Mouse (Mus musculus): ENCODE results near the gene Galr2. TPM values are rescaled to one million over a fixed set of nuclear protein-coding genes. Genes with fewer than 3 reads are reported as not detected.

The Galr2 gene
- not detected for total RNA-seq (2021)

DNA sequence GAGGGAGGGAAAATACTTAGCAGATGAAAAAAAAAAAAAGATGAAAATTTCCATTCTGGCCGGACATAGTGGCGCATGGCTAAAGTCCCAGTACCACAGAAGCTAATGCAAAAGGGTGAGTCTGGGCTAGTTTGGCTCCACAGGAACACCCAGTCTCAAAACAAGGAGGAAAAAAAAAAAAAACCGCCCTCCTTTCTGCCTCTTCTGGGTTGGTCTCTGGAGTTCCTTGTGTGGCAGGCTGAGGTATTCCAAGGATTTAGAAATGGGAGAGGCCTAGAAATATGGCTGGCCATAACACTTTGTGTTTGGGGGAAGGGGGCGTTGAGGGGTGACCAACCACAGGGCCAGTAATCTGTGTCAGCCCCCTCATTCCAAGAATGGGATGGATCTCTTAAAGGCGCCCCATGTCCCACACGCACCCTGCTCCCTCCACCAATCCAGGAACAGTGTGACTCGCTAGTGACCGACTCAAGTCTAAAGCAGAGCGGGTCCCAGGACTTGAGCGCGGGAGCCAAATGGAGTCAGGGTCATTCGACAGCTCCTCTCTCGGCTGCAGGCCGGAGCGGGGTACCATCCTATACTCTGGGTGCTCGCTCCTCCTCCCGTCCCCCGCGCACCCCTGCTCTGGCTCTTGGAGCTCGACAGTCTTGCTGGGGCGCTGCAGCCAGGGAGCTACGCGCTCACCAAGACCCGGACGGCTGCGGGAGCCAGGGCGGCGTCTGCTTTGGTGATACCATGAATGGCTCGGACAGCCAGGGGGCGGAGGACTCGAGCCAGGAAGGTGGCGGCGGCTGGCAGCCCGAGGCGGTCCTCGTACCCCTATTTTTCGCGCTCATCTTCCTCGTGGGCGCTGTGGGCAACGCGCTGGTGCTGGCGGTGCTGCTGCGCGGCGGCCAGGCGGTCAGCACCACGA is at the start of gene Galr2:
Gene Galr2, plus strand, starts transcription at position 189 of the 913 bp plus-strand sequence.
- intact Hi-C loops (cut with DNase I) = no loop called here
- DNase-seq = no peak

DNA sequence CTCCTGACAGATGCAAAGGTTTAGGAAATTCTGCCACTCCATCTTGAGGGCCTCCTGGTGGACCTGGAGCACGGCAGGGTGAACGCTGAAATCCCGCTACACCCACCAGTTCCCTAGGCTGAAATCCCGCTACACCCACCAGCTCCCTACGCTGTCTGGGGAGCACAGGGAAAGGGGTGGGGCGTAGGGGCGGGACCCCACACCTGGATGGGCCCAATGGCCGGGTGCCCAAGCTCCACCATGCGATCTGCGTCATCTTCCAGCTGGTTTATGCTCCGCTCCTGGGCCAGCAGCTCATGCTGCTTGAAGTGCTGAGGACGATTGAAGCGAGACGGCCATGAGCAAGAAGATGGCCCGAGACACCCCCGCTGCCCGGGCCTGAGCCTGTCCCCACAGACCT is 48.3 kb upstream of the Galr2 start:
- no peak for DNase-seq
- intact Hi-C loops (cut with DNase I) = no loop called here

DNA sequence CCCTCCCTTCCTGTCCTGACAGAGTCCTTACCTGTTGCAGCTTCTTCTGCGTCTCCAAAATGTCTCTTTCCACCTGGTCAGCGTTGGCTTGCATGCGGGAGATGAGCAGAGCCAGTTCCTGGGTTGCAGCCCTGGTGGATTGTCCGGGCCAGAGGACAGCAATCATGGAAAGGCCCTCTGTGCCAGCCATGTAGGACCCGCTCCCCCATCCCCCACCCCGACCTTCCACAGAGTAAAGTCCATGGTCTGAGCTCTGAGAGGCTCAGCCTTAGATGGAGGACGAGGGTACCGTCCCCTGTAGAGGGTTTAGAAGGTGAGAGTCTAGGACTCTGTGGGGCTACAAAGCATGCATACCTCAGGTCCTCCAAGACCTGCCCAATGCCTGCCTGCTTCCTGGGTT is 45.8 kb upstream of the Galr2 start:
- intact Hi-C loops (cut with DNase I) = no loop called here
- no peak for DNase-seq

DNA sequence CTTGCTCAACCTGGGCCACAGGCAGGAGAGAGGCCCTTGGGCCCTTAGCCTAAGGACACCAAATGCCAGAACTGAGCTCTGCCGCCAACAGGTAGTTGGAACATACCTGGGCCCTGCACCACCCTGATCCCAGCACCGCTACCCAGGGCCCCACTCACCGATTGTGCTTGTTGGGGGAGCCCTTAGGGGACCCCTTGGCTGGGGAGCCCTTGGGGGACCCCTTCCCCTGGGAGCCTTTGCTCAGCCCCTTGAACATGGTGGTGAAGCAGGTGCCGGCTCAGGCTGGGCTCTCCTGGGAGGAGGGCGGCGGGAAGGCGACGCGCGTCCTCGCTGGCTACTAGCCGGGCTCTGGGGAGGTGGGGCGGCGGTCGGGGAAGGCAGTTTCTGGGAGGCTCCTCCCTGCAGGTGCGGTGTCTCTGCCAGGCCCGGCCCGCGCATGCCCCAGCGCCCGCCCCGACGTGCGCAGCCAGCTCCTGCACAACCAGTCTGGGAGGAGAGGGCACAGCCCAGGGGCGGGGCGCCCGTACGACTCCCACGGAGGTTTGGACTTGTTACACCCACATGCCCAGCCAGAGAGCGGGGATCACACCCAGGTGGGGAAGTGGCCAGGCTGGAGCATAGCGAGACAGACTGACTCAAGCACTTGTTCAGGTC is 42.9 kb upstream of the Galr2 start, which contains the start of gene Evpl:
Gene Evpl, minus strand, starts transcription at position 336 of the 654 bp plus-strand sequence.
- intact Hi-C loops (cut with DNase I) = no loop called here
- DNase-seq = peak in 1 of 2 experiments; percentile 15

DNA sequence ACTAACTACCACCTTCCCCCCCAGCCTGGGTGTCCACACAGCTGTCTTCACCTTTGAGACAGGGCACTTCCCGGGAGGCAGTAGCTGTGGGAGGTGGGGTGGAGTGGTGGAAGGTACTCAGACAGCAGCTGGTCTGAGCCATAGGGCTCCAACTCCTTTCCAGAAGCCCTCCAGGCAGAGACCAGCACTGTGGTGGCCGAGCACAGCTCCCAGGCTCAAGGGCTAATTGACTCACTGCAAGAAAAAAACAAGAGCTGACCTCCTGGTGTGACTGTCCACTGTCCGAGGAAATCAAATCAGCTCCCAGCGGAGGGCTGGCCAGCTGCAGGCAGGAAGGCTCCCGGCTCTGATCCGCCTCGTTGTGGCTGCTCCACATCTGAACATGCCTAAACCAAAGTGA is 40.9 kb upstream of the Galr2 start:
- intact Hi-C loops (cut with DNase I) = no loop called here
- no peak for DNase-seq

DNA sequence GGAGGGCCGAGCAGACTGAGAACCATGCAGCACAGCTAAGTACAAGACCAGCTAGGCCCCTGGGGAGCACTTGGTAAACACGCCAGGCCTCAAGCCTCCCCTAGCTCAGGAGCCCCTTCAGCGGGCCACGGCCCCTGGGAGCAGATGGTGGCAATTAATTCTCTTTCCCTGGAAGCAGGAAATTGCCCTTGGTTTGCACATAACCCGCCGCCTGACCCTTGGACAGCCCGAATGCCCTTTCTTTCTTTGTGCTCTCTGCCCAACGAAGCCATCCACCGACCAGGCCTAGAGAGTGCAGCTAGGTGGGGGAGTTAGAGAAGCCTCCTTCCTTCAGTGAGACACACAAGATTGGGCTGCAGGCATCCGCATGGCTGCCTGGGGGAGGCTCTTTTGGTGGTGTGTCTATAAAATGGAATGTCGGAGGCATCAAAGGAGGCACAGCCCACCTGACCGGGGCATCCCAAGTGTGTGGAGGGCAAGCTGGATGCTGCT is 38.9 kb upstream of the Galr2 start:
- intact Hi-C loops (cut with DNase I) = no loop called here

DNA sequence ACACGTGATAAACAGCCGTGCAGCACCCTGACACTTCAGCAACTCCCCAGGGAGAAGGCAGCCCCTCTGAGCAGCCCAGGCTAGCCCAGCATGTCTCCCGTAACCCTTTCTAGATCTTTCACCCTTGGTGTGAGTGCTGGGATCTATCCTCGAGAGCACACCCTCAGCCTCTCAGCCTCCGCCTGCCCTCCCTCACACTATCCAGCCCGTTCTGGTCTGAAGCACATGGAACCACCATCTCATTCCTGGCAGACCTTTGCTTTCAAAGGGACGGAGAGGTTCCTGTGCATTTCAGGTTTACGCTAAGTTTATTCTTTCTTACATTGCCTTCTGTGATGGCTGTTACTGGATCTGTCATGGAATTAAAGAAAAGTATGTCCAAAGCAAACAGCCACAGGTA is 36.2 kb upstream of the Galr2 start:
- intact Hi-C loops (cut with DNase I) = no loop called here
- no peak for DNase-seq

More for the DNA sequence above, 38.9 kb upstream of the Galr2 start:
- no peak for DNase-seq

DNA sequence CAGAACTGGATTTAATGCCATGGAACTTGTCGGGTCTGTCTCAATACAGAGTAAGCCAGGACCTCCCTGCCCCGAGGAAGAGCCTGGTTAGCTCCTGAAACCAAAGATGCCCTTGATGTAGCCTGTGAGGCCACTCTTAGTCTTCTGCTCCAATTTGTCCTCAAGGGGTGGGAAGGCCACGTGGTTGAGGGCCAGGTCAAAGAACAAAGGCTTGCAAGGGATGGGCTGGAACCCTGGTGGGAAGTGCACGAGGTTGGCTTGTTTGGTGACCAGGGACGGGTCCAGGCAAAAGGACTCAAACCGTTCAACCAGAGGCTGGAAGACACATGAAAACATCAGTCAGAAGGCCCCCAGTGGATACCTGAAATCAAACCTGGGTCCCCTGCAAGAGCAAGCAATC is 35.1 kb upstream of the Galr2 start:
- no peak for DNase-seq
- intact Hi-C loops (cut with DNase I) = no loop called here

DNA sequence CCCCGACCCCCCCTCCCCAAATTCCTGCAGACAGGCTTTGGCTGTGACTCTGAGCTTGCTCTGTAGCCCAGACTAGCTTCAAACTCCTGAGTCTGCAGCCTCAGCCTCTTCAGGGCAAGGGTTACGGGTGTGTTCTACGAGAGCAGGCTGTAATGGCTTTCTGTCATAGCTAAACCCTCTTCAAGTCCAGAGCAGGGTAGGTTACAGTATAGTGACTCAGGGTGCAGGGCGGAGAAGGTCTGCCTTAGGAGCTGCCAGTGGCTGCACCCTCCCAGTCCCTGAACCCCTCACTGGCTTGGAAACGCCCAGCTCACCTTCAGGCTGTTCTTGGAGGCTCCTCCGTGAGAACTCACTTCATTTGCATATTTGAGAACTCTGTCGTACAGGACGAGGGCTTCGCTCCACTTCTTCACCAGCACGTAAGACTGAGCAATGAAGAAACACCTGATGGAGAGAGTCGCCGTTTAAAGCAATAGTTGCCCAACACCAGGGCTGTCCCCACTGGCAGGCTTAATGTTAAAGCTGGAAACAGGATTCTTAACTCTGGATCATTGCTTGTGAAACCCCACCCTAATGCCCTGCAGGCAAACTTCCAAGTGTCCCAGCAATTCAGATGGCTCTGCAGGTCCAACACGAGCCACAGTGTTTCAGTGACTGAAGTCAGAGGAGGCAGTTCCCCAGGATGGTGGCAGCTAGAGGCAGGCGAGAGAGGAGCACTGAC is 33.1 kb upstream of the Galr2 start:
- intact Hi-C loops (cut with DNase I) = no loop called here
- no peak for DNase-seq

DNA sequence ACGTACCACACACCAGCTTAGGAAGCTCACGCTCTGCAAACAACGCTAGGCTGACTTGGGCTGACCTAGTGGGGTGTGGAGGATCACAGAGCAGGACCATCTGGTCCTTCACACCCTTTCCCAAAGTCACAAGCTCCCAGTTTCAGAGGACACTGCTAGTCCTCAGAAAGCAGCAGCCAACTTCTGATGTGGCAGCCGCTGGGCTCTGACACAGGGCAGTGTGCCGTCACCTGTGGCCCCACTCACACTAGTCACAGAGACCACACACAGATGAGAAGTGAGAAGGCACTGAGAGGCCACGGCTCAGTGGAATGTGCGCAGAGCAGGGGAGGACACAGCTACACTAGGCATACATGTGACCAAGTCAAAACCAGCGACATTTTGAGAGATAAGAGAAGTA is 29.8 kb upstream of the Galr2 start:
- no peak for DNase-seq
- intact Hi-C loops (cut with DNase I) = no loop called here

DNA sequence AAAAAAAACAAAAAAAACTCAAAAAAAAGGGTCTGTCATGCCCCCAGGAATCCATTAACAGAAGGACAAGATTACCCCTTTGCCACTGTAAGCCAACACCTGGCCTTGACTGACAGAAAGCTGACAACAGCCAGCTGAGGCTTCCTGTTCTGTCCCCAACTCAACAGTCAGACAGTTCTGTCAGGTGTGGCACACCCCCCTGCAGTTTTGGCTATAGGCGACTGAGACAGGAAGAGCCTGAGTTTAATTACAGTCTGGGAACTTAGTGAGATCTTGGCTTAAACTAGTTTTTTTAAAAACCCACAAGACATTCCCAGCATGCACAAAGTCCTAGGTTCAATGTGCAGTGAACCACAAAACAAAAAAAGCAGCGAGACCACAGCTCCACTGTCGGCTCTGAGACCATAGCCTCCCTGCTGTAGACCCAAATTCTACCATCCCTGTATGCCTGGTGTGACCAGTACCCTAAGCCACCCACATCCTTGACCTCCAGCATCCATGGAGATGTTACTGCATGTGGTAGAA is 27.6 kb upstream of the Galr2 start:
- intact Hi-C loops (cut with DNase I) = no loop called here
- DNase-seq = no peak

DNA sequence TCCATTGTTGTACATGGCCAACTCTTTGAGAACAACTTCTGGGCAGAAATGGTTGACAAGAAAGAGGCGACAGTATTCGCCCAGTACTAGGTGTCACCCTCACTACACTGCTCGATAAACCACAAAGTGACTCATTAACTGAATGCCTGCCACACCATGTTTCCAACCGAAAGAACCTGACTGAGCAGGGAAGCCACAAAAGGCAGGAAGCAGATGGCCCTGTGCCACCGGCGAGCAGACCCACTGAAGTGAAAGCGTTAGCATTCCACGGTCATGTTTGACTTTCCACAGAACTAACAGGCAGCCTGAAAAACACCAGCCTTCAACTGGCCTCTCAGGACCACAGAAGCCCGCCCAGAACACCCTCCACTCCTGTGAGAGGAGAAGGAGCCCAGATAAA is 26.1 kb upstream of the Galr2 start:
- no peak for DNase-seq
- intact Hi-C loops (cut with DNase I) = no loop called here

DNA sequence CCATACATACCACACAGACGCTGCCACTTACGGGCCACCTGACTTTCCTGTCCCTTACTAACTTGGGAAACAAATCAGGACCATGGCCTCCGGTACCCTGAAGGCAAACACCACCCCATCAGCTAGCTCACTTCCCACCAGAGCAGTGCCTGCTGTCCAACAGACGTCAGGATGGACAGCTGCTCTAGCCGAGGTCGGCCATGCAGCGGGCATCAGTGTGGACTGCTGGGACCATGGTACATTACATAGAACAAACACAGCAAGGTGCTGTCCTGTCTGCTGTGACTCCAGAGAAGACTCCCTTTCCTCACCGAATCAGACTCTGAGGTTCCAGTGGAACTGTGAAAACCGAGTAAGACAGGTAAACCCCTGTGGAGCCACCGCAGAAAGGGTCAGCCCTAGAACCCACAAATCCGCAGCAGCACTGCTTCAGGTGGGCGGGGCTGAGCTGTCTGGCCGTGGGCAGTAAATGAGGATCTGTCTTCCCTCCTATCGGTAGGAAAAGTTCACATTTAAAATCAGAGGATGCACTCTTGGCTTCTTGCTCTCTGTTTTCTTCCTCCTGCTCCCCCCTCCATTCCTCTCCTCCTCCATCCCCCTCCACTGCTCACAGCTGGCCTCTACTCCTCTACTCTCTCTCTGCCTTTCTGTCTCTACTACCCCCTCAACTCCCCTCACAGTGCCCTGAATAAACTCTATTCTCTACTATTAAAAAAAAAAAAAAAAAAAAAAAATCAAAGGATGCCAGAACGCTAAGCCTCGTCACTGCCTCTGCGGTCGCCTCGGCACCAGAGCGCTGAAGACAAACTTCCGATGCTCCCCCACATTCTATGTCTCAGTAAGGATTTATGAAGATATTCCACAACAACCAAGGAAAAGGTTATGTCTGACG is 25.4 kb upstream of the Galr2 start:
- intact Hi-C loops (cut with DNase I) = no loop called here

DNA sequence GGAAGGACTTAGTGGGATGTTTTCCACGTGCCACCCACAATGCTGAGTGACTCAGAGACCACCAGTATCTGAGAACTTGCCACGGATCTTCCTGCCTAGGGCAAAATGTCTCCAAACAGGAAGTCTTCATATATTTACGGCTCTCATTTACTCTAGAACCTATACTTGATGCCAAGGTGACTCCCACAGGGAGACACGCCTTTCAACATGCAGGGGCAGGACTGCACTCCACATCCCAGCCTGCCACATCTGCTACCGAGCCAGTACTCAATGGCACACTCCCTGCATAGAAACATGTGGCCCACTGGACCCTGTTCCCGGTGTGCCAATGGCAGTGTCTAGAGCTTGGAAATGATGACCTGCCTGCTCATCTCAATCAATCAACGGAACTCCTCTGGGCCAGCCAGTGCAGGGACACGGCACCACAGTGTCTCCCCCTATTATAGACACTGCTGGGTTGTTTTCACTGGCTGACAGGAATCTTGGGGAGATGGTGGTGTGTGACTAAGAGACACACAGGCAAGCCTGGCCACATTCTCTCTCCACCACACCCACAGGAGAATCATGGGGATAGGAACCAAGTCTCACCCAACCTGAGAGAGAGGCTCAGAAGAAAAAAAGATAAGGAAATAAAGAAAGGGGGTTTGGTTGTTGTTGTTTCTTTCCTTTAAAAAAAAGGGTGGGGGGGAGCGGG is 24.6 kb upstream of the Galr2 start:
- intact Hi-C loops (cut with DNase I) = no loop called here
- no peak for DNase-seq

More for the DNA sequence above, 25.4 kb upstream of the Galr2 start:
- no peak for DNase-seq

DNA sequence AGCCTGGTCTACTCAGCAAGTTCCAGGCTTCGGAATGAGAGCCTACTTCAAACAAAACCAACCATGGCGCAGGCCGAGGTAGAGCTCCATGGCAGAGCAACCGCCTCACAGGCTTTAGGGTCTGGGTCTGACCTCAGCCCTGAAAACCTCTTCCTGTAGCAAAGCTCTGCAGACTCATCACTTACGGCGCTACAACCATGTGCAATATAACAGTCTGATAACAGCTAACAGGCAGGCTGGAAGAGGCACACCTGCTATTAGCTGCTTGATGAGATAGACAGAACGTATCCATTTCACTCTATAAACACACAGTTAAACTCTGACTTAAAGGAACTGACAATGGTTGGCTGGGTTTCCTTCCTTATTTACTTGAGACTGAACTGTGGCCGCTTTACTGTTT is 21.3 kb upstream of the Galr2 start:
- DNase-seq = no peak
- intact Hi-C loops (cut with DNase I) = no loop called here

DNA sequence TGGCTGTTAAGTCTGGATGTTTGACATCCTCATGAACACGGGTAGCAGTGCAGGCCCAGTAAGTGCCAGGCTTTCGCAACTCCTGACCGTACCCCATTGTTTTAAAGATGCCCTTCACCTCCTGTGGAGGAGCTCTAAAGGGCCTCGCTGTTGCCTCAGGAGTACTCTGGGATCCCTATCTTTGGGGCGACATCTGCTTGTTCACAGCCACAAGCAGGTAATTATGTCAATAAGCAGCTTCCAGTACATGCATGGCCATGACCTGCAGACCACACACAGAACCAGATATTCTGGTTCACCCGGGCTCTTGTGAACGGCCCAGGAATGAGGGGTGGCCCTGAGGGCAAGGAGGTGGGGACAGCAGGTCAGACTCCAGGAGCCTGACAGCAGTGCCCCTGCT is 20.5 kb upstream of the Galr2 start:
- no peak for DNase-seq
- intact Hi-C loops (cut with DNase I) = no loop called here

DNA sequence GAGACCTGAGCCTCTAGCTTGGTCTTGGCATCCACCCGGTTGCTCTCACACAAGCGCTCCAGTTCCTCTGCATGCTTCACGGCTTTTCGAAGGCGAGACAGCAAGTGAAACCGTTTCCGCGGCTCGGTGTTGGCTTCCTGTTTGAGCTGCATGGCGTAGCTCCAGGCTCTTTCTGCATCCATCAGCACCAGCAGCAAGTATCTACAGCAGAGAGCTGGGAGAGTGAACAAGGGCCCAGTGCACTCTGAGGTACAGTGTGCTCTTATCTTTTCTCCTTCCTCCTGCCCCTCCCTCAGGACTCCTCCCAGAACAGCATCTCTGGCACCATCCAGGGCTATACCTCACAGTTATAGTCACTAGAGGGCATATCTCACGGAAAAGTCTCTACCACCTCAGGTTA is 15.4 kb upstream of the Galr2 start:
- intact Hi-C loops (cut with DNase I) = no loop called here
- DNase-seq = no peak

DNA sequence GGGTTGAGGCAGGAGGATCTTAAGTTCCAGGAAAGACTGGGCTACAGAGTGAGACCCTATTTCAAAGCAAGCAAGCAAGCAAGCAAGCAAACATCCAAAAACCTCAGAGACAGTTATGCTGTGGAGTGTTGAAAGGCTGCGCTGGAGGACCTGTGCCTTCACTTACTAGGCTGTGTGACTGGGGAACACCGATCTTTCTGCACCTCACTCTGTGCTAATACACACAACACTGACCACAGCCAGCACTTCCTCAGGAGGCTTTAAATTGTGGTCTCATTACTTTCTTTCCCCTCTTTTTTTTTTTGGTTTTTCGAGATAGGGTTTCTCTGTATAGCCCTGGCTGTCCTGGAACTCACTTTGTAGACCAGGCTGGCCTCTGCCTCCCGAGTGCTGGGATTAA is 14.9 kb upstream of the Galr2 start:
- no peak for DNase-seq
- intact Hi-C loops (cut with DNase I) = no loop called here

DNA sequence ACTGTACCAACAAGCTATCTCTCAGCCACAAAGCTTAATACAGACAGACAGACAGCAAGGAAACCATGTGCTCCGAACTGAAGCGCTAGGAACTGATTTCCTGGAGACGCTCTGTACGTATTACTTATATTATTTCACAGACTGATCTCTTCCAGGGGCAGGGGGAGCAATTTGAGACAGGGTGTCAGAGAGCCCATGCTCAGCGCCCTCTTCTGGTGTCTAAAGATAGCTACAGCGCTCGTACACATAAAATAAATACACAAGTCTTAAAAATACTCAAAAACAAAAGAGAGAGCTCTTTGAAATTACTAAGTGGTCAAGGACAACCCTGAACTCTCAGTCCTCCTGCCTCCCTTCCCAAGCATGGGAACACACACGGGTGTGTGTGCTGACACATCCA is 13.1 kb upstream of the Galr2 start:
- no peak for DNase-seq
- intact Hi-C loops (cut with DNase I) = no loop called here

Data from heart, postnatal 36 days (tissue).